Mouse (Mus musculus) CD4-positive, CD25-positive, alpha-beta regulatory T cell, adult 4 months (primary cell): ENCODE measurements around the gene Rara. TPM values are rescaled to one million over a fixed set of nuclear protein-coding genes. Genes with fewer than 3 reads are reported as not detected.

Experiments
- ATAC-seq: one replicate; pipeline ENCODE4 v1.8.0; 2017
- polyA plus RNA-seq, 2 experiments: library from polyadenylated mRNA; unstranded; fragments of 100-300 nt; shearing (Covaris generic); gene quantifications; one replicate each; pipeline ENCODE4 v1.2.1; 2017

Rara gene
- polyA plus RNA-seq, 2 experiments from 2014 or later: 8.6 to 8.9 TPM

DNA sequence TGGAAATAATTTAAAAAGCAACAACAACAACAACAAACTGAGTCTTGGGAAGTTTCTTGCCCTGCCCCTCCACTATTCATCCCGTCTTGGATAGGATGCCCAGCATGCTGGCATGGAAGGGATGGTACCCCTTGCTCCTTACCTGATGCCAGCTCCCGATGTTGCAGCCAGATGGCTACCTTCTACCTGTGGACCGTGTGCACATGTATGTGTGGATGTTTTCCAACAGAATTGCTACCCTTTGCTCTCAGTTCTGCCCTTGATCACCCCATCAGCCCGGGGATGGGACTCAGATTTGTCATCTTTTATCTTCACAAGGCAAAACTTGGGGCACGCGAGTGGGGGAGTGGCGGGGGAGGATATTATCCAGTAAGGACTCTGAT, 11.1 kb downstream of the Rara start:
- no peak for ATAC-seq

GRCm38 (mm10) chr11:98939084-98939952, 11.7 kb downstream of the Rara start:
- peak; percentile 15 for ATAC-seq

GRCm38 (mm10) chr11:98939953-98940641, 12.5 kb downstream of the Rara start:
- no peak for ATAC-seq

GRCm38 (mm10) chr11:98940776-98941175, 13.2 kb downstream of the Rara start:
- ATAC-seq: no peak

DNA sequence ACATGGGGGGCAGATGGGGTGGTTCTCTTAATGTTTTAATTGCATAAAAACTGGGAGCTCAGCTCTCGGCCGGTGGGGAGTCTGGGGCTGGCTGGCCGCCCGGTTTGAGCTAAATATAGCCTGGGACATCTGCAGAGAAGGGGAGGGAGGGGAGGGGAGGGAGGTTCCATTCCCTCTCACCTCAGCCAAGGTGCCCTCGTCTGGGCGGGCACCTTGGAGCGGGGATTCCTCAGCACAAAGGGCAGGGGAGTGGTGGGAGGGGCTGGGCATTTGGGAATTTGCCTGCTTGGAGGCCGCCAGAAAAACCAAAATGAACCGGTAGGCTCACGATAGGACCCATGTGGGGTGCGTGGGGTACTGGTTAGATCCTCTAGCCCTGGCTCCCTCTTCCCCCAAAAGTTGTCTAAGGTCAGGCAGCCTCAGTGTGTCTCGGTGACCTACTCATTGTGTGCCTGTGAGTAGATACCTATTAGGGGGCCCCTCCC, 13.8 kb downstream of the Rara start:
- ATAC-seq: no peak

- peak; percentile 57 for ATAC-seq
These were observed 14.4 kb downstream of the Rara start for GRCm38 (mm10) chr11:98941826-98942550.

DNA sequence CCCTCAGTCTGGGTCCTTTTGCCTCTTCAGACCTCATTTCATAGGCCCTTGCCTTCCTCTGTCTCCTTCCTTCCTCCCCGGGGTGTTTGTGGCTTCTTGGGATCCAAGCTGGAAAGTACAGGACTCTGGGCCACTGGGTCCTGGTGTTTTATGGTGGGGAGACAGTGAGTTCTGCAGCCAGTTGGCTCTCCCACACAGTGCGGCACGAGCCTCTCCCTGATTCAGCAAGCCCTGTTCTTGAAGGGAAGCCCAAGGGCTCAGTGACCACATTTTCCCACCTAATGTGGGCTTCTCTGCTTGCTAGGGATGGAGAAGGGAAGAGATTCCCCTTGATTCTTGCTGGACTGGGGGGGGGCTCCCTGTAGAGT, 14.9 kb downstream of the Rara start:
- ATAC-seq: no peak

DNA sequence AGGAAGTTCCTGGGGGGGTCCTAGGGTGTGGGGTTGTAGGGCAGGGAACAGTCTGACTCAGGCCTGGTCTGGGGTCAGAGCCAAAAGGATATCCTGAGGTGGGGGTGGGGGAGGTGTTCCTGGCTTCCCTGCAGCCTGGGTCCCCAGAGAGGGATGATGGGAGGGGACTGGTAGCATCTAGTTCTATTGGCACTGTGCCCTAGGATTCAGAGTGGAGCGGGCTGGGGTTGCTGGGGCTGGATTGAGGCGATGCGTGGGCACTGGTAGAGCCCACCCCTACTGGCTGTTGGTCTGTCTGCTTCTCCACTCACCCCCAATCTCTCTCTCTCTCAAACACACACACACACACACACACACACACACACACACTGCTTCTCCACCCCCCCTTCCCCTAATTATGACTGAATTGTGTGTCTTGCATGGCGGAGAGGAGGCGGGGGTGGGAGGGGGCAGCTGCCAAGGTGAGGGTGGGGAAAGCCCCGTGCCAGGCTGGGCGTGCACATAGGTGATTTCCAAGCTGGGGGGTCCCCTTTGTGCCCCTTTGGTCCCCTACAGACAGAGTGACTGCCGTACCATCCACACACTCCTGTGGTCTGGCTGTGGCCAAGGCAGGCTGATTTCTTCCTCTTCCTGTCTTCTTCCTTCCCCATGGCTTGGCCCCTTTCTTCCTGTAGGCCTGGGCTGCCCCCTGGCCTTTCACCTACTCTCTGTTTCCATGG, 15.5 kb downstream of the Rara start:
- peak; percentile 44 for ATAC-seq

- peak; percentile 5 for ATAC-seq
These were observed 16.3 kb downstream of the Rara start for GRCm38 (mm10) chr11:98943741-98944461.

DNA sequence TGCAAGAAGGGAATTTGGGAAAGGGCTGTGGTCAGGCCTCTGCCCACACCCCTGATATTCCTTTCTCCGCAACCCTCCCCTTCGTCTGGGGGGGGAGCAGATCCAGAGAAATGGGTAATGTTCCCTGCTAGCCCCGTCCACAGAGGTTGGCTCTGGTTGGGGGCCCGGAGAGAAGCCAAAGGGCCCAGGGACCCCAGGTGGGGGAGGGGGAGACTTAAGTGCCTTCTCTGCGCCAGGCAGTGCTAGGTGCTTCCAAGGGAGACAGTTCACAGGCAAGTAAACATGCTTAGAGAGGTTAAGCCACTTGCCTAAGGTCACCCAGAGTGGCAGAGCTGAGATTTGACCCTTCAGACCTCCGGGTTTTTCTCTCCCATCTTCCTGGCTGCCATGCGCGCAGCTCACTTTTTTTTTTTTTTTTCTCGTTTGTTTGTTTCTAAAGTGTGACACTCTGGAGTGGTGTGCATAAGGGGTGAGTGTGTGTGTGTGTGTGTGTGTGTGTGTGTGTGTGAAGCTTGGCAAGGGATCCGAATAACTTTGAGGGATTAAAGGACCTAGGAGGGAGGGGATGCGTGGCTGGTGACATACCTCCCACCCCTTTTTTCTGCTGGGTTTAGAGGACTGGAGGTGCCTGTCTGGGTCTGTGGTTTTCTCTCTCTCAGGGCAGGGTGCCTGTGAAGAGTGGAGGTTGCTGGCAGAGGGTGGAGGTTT, 17.4 kb downstream of the Rara start:
- peak; percentile 28 for ATAC-seq

GRCm38 (mm10) chr11:98945605-98945977, 18.0 kb downstream of the Rara start:
- ATAC-seq: no peak

- ATAC-seq: peak; percentile 15
These were observed 20.5 kb downstream of the Rara start for GRCm38 (mm10) chr11:98947969-98948569.

DNA sequence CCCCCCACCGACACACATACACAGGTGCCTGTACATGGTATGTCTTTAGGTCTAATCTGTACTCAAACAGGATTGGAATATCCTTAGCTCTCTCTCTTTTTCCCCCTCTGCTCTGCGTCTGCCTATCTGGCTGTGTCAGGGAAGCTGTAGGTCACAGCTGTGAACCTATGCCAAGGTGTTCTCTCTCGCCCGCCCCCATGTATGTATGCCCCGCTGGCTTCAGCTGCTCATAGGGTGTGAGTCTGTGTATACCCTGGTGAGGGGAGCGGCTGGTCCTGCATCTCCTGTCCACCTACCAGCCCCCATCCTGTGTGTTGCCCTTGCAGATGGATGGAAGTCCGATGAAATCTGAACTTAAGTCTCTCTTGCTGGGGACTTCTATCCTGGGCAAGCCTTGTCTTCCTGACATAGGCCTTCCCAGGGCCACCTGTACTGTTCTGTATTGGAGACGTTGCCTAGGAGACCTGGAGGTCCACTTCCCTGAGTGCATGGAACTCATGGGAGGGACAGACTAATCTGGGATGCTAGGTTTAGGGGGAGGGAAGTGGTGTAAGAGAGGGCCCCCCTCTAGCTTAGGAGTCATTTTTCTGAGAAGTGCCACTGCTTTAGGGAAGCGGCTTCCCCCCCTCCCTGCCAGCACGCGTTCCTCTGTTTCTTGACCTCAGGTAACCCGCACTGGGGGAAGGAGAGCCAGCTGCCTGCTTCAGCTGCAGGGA, 21.8 kb downstream of the Rara start:
- no peak for ATAC-seq

- no peak for ATAC-seq
These were observed 22.4 kb downstream of the Rara start for GRCm38 (mm10) chr11:98949958-98950460.

GRCm38 (mm10) chr11:98950484-98950883, 22.9 kb downstream of the Rara start:
- no peak for ATAC-seq

- no peak for ATAC-seq
These were observed 23.6 kb downstream of the Rara start for GRCm38 (mm10) chr11:98951026-98951906.

- no peak for ATAC-seq
These were observed 24.5 kb downstream of the Rara start for GRCm38 (mm10) chr11:98952111-98952510.

DNA sequence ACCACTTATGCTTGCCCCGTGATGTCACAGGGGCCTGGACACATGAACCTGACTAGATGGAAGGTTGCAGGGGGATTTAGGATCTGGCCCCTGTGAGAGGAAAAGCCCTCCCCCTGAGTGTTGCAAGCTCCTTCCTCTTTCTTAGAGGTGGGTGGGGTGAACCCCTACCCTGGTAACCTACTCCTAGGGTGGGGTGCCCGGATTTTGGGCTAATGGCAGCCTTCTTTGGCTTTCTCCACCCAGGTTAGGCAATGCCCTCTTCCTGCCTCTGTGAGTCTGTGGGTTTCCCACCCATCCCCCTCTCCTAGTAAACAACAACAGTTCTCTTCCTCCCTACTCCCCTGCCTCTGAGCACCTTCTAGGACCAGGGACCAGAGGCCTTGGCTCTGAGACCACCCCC, 25.1 kb downstream of the Rara start:
- ATAC-seq: peak; percentile 41

- no peak for ATAC-seq
These were observed 25.7 kb downstream of the Rara start for GRCm38 (mm10) chr11:98953361-98953760.
